Mouse (Mus musculus) heart, adult 18-20 months (tissue): ENCODE measurements around the gene Hnf1a. TPM values are rescaled to one million over a fixed set of nuclear protein-coding genes. Genes with fewer than 3 reads are reported as not detected.
A peak's percentile ranks its signal among the peaks of the same experiment; 100 is the strongest.
"Not testable (repeated sequence)": the region's sequence is repeated elsewhere in the genome, so short reads cannot be mapped to it uniquely, and the experiment has no call there.

Source experiments
- DNase-seq, 2 experiments: peaks; one replicate each; pipeline ENCODE4 v3.0.0; 2021 to 2022; ENCODE audit warnings: mixed read lengths in 1 of 2
- total RNA-seq, 2 experiments: library from RNA; stranded (reverse); gene quantifications; 2 replicates each; pipeline ENCODE4 v1.2.3; 2021

Gene Hnf1a
- total RNA-seq, 2 experiments from 2014 or later, result not detected

DNA sequence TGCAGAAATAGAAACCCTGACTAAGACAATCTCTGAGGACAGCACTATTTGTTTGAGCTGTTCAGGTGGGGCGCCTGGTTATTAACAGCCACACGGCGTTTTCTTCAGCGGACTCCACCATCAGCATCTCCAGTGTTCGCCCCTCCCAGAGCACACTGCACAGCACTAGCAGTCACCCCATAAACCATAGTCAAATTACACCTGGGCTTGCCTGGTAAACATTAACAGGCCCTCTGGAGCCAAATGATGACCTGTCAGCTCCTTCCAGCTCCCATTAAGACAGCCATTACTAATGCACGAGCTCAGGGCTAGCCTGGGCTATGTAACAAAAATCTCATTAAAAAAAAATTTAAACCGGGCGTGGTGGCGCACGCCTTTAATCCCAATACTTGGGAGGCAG is 25.8 kb downstream of the Hnf1a start:
- no peak for DNase-seq

DNA sequence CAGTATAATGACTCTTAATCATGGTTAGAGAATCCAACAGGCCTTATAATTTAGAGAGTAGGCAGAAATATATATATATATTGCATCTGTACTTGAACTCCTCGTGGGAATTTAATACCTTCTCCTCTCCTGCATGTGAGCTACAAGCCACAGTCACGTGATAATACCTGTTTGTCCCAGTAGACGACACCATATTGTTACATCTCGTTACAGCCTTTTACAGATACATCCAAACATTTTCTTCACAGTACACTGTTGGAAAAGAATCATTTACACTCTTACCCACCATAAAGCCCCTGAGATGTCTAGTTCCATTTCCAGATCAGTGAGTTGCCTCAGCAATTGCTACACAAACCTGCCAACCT is 28.1 kb downstream of the Hnf1a start:
- no peak for DNase-seq

DNA sequence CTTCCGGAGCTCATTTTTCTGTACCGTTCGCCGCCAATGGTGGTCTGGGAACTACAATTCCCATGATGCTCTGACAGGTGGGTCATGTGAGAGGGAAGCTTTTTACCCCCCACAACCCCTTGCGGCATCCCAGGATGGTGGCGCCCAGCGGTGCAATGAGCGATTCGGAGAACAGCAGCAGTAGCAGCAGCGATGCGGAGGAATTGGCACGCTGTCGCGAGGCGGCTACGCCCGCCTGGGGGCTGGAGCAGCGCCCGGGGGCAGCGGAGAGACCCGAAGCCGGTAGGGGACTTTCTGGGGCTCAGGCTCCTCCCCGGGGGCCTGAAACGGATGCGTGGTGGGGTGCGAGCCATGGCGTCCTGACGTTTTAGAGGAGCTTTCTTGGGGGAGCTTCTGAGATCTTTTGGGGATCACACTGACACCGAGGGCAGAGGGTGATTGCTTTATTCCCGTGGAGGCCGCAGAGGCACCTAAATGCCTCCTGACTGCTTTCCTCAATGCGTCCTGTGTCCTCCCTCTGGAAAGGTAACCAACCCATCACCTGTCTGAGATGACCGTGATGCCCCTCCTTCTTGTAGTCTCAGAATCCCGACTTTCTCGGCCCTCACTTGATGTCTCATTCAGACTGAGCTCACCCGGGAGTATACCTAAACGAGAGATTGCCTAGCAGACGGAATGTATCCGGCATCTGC is 28.7 kb downstream of the Hnf1a start, which contains the start of gene 2210016L21Rik:
Gene 2210016L21Rik (plus strand): TSS at position 85 of the 692 bp plus-strand sequence.
- DNase-seq, result peak; percentile 90

DNA sequence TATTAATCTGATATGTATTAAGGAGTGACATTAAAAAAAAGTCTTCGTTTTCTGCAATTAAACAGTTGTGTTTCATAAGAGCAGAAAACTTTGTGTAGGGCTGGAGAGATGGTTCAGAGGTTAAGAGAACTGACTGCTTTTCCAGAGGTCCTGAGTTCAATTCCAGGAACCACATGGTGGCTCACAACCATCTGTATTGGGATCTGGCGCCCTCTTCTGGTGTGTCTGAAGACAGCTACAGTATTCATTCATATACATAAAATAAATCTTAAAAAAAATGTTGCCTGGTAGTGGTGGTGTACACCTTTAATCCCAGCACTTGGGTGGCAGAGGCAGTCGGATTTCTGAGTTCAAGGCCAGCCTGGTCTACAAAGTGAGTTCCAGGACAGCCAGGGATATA is 29.8 kb downstream of the Hnf1a start:
- DNase-seq, result not testable (repeated sequence)

DNA sequence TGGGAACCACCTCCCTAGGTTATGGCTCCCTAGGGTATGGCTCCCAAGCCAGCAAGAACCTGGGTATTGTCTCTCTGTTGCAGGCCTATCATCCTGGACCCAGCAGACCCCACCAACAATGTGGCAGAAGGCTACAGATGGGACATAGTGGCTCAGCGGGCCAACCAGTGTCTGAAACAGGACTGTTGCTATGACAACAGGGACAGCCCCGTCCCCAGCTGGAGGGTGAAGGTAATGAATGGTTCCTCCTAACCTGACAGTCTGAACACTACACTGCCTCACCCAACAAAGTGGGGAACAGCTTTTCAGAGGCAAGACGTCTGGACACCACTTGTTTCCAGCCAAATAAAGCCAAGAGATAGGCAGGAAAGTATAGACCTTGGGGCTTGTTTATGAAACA is 35.1 kb downstream of the Hnf1a start:
- no peak for DNase-seq

DNA sequence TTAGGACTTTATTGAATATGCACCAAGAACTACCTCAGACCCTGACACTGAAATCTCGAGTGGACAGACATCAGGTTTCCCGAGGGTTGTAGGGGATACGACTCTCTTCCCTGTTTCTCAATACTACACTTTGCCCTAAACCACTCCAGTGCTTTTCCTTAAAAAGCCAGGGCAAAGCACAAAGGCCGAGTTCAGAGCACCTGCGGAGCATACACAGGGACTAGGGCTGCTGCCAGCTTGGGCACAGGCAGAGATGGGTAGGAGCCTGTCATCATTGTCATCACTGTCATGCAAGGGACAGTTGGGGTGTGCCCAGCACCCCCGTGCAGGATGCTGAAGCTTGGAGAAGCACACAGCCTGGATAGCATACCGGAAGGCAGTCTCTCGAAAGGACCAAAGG is 37.7 kb downstream of the Hnf1a start:
- DNase-seq, result no peak

DNA sequence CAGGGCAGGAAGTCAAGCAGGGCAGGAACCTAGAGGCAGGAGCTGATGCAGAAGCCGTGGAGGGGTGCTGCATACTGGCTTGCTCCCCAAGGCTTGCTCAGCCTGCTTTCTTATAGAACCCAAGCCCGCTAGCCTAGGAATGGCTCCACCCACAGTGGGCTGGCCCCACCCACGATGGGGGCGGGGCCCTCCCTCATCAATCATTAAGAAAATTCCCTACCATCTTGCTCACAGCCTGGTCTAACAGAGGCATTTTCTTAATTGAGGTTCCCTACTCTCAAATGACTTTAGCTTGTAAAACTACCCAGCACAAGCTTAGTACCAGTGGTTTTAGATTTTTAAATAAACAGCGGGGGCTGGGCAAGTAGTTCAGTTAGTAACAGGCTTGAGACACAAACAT is 39.3 kb downstream of the Hnf1a start:
- DNase-seq, result no peak

DNA sequence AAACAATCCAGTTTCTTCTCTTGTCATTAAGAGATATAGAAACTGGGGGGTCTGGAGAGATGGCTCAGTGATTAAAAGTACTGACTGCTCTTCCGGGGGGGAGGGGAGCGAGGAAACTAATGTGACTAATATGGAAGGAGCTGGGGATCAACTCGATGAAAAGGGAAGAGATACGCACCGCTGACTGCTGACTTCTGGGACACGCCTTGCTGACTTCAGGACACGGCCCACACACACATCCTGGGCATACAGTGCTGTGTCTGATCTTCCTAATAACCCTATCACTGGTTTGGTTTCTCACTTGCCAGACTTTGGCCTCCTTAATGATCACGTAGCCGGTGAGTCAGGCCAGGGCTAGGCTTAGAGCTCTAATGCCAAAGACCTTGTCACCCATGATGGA is 44.1 kb downstream of the Hnf1a start:
- DNase-seq, result peak in 1 of 2 experiments; percentile 22

DNA sequence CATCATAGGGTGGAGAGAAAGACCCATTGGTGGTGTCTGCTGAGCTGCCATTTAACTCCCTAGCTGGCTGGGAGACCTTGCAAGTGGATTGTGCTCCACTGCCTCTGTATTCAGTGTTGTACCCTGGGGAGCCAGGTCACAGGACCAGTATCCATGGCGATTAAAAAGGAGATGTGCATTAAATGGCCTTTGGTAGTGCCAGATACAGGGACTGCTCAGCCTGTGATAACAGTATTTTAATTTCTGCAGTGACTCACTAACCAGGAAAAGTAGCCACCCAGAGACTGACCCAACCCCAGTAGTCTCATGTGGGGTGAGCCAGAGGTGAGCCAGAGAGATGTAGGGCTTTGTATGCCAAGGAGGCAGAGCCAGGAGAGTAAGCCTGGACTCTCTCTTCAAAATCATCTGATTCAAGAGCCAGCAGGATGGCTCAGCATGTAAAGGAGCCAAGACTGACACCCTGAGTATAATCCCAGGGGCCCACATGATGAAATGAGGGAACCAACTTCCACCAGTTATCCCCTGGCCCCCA is 44.7 kb downstream of the Hnf1a start:
- DNase-seq, result peak in 1 of 2 experiments; percentile 26

DNA sequence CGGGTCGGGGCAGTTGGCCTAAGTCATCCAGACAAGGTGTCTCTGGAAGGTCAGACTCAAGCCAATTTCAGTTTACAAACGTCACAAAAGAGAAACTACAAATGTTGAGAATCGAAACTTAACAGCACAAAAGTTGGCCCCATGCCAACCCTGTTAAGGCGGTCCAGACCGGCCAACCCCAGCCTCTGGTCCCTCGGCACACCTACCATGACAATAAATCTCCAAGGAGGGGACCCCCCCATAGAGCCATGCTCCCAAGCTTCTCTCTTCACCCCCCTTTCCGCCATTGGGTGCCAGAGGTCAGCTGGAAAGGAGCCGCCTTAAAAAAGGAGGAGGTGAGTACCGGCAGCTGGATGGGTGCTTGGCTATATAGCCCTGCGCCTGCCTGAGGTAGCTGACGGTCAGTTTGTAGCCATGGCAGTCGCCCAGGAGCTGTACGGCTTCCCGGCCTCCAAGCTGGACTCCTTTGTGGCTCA is 47.9 kb downstream of the Hnf1a start, which contains the start of gene Oasl1:
Gene Oasl1 (plus strand): TSS at position 243 of the 476 bp plus-strand sequence.
- peak; percentile 59 to 76 for DNase-seq

DNA sequence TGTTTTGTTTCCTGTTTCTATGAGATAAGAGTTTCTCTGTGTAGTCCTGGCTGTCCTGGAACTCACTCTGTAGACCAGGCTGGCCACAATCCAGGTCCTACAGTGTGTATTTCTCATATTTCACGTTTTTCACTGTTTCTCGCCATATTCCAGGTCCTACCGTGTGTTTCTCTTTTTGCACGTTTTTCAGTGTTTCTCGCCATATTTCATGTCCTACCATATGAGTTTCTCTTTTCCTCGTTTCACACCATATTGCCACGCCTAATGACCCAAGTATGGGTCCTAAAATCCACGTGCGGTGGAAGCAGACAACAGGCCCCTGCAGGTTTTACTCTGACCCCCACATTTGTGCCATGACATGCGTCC is 48.5 kb downstream of the Hnf1a start:
- no peak for DNase-seq

DNA sequence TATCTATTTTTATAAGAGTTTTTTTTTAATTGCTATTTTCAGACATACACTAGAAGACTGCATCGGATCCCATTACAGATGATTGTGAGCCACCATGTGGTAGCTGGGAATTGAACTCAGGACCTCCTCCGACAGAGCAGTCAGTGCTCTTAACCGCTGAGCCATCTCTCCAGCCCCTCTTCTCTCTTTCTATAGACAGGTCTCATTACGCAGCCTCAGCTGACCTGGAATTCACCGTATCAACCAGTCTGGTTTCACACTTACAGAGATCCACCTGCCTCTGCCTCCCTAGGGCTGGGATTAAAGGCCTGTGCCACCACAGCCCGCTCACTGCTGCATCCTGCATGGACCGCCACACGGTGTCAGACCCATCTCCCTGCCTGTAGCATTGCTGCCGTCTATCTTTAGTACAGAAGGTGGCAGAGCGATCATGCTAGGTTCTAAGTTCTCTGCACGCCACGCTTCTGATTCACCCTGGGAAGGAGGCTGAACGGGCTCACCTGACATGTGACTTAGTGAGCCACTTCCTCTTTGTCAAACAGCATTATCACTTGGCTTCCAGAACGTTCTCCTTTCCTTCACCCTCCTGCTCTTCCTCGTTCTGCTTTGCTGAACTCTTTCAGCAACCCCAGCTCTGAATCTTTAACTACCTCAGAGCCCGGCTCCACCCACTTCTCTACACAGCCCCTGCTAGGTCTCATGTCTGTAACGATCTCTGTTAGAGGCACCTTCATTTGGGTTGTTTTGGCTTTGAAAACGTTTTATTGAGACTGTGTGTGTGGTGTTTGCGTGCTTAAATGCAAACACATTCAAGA is 49.1 kb downstream of the Hnf1a start:
- DNase-seq, result peak in 1 of 2 experiments; percentile 46

DNA sequence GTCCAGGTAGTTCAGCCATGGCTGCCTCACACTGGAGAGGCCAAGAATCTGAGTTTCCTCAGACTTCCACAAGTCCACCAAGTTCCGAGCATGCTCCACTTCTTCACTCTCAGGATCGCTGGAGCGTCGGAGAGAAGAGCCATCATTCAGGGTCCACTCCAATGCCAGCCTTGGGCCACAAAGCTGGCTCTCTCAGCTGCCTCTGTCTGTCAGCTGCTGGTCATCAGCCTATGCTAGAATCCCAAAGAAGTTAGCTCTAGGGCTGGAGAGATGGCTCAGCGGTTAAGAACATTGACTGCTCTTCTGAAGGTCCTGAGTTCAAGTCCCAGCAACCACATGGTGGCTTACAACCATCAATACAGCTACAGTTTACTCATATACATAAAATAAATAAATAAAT is 53.5 kb downstream of the Hnf1a start:
- not testable (repeated sequence) for DNase-seq

DNA sequence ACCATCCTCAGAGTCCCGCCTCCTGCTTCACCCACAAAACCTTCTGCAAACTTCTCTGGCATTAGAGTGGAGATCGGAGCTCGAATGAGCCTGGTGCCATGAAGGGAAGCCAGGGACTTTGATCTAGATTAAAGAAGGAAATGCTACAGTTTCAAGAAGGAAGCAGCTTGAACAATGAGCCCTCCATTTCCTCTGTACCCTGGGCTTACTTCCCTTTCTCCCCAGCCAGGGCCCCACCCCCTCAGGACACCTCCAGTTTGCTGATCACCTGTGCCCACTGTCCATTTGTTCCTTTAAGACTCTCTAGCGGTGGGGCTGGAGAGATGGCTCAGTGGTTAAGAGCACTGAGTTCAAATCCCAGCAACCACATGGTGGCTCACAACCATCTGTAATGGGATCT is 54.1 kb downstream of the Hnf1a start:
- DNase-seq, result peak in 1 of 2 experiments; percentile 41

DNA sequence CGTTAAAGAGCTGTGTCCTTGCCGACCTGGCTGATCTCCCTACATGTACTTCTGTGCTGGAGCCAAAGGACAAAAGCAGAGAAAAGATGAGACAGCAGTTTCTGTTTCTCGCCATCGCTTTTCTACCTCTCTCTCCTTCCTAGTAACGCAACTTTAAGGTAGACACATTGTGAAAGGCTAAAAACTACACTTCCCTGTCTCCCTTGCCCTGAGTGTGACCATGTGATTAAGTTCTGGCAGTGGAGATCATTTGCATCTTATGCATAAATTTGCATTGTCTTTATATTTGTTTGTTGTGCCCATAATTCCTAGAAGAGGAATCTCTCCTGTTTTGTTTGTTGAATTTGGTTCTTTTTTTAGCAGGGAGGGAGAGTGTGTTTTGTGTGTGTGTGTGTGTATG is 55.0 kb downstream of the Hnf1a start:
- peak in 1 of 2 experiments; percentile 39 for DNase-seq

DNA sequence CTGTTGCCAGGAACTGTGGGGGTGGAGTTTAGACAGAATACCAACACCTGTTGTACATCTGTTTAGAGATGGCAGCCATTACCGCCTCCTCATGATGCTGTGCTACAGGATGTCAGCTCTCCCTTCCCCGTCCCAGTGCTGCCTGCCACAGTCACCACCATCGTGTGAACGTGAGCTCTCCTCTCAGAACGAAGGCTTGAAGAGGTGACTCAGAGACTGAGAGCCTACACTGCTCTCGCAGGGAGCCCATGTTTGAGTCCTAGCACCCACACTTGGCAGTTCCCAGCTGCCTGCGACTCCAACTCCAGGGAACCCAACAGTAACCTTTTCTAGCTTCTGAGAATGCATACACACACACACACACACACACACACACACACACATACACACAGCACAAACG is 56.0 kb downstream of the Hnf1a start:
- DNase-seq, result no peak

DNA sequence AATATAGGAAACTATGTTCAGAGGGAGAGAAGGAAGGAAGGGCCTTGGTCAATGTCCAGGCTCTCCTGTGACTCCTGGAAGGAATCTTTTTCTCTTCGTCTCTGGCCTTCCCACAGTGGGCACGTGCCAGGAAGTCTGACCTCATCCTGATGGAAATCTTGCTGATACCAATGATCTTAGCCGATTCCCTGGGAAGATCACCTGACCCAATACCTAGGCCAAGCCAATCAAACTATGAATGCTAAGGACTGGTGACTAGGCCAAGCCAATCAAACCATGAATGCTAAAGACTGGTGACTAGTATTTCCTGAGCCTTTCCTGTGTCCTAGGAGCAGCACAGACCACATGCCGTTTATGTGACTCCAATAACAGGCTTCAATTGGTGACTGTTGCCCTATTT is 57.2 kb downstream of the Hnf1a start:
- no peak for DNase-seq

DNA sequence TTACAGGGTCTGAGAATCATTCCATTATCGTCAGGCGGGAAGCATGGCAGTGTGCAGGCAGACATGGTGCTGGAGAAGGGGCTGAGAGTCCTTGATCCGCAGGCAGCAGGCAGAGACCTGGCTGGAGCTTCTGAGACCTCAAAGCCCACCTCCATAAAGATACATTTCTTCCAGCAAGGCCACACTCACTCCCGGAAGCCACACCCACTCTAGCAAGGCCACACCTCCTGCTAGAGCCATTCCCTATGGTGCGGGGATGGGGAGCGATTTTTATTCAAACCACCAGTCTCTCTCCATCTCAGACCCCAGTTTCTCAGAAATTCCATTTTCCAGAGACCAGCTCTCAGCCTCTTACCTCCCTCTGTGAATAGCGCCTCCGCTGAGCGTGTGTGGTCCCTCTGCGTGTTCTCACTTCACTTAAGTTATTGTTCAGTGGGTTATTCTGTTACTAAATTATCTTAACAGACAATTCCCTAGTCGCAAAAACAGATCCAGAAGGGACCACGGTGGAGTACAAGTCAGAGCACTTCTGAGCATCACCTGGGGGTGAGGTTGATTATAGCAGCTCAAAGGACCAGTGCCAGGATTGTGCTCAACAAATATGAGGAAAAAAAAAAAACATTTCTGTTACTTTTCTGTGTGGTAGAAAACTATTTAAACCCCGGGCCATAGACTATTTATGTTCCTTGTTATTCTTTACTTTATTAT is 62.1 kb downstream of the Hnf1a start:
- DNase-seq, result no peak

DNA sequence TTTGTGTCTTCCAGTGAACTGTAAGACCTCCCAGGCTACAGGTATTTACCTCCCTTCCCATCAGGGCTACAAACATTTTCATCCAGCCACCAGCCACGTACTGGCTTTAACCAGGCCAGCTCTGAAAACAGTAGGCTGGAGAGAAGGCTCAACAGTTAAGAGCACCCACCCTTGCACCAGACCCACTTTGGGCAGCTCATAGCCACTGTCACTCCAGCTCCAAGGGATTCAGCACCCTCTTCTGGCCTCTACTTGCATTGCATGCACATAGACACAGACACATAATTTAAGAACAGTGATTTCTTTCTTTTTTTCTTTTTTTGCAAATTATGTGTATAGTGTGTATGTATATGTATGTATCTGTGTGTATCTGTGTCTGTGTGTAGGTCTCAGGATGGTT is 68.5 kb downstream of the Hnf1a start:
- DNase-seq, result peak; percentile 31 to 65
